Mouse (Mus musculus) G1E-ER4 (cell line): ENCODE measurements around the gene Nsg2. TPM values are rescaled to one million over a fixed set of nuclear protein-coding genes. Genes with fewer than 3 reads are reported as not detected.

ENCODE experiments used
- GATA1 ChIP-seq: IDR thresholded peaks from one replicate; pipeline ENCODE4 v1.8.0; 2012; ENCODE audit warnings: low read length, inconsistent platforms
- polyA plus RNA-seq: library from polyadenylated mRNA; stranded (reverse); fragments of >175 nt; gene quantifications from 2 replicates; pipeline ENCODE4 v1.2.3, GENCODE M21; 2012

Gene Nsg2
- polyA plus RNA-seq, 1 experiment = not detected

DNA sequence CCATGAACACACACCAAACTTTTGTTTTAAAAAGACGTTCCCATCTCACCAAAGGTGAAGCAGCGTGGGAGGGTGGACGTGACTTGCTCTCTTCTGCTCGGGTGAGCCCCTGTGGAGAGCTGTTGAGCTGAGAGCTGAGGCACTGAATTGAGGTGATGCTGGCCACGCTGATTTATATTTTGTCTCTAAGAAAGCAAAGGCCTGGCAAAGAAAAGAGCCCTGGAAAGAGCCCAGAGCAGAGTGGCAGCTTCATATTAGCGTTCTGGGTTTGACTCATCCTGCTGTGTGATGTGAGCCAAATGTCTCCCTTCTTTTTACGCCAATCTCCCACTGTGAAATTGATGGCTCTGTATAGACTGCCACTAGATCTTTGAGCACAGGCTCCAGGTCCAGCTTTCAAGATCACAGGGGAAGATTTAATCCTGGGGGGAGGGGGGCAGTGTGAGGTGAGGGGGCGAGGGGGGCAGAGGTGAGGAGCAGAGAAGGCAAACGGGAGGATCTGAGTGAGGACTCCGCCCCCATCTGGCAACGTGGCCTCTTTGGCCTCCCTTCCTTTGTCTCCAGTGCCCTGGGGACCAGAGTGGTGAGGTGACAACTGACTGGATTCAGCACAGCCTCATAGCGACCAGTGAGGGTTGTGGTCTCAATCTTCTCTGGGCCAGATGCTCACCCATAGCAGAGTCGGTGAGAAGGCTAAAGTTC is 9.8 kb downstream of the Nsg2 start:
- TF ChIP-seq GATA1 = no peak

DNA sequence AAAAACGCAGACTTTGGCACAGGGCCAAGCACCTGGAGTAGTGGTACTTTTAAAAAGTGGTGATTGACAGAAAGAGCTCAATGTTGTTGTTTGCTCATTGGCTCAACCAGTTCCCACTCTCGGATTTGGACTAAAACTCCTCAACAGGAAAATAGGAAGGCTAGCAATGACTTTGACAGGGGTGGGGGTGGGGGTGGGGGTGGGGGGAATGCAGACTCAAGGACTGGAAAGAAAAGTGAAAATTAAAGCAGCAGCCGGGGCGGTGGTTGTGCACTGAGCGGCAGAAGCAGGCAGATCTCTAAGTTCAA is 10.4 kb downstream of the Nsg2 start:
- TF ChIP-seq GATA1 = no peak

DNA sequence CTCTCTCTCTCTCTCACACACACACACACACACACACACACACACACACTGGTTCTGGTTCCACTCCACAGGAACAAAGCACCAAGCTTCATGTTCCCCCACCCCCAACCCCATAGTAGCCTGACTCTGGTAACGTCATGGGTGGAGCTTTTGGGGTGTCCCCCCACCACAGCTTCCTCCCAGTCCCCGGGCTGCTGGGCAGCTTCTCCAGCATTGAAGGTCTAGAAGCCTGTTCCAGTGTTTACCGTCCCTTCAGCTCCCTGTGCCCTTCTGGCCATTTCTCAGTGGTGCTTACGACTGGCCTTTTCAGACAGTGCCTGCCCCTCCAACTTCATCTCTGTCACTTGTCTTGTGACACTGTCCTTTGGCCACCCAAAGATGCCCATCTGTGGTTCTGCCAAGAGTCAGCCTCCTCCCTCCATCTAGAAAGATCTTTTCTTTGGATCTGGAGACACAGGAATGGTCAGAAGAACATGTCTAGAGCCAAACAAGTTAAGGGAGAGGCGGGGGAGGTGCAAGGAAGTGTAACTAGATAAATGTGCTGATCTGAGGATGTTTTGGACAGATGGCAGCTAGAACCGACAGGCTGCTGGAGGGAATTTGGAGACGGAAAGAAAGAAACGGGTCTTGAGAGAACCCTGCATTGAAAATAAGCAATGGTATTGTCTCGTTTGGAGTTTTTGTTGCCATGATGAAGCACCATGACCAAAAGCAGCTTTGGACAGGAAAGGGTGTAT is 11.8 kb downstream of the Nsg2 start:
- no peak for TF ChIP-seq GATA1

DNA sequence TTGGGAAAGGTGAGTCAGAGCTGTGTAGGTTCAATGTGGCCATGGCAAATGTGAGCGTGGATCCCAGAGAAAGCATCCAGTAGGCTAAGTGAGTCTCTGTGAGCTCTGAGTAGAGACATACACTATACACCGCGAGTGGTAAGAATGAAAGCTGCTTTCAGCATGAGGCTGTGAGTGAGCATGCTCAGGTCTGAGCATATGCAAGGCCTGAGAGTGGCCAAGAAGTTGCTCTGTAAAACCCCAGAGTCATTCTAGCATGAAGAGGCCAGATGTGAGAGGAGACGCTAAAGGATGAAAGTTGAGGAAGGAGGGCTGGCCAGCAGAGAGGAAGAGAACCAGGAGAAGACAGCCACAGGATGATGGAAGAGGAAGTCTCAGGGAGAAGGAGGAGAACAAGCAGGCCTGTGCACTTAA is 12.8 kb downstream of the Nsg2 start:
- no peak for TF ChIP-seq GATA1

DNA sequence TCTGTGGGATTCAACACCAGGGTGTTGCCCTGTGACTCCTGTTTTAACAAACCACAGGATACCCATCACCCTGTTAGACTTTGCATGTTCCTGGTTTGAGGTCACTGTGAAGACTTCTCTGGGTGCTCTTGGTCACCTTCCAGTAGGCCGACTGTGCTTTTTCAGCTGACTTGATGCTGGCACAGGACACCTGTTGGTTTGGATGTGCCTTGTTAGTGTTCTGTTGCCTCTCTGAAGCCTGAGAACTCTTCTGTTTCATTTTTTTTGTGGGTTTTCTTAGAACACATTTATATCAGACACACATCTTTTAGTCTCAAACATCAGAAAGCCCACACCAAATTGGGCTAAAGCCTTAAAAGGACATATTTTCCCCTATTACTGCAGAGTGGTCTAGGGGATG is 13.3 kb downstream of the Nsg2 start:
- no peak for TF ChIP-seq GATA1

DNA sequence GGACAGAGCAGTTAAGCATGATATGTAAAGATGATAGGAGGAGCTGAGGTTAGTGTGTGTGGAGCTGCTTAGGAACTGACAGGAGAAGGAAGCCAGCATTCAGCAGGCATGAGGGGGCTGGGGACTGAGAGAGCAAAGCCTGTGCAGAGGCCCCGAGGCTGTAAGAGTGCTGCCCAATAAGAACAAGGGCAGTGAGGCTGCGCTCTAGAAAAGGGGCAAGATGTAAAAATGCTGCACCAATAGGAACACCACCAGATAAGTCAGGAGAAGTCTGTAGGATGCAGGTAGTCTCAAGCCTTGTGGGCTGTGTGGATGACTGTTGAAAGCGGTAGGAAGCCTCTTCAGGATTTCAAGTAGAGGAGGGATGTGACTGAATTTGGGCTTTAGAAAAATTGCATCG is 17.9 kb downstream of the Nsg2 start:
- TF ChIP-seq GATA1 = no peak

DNA sequence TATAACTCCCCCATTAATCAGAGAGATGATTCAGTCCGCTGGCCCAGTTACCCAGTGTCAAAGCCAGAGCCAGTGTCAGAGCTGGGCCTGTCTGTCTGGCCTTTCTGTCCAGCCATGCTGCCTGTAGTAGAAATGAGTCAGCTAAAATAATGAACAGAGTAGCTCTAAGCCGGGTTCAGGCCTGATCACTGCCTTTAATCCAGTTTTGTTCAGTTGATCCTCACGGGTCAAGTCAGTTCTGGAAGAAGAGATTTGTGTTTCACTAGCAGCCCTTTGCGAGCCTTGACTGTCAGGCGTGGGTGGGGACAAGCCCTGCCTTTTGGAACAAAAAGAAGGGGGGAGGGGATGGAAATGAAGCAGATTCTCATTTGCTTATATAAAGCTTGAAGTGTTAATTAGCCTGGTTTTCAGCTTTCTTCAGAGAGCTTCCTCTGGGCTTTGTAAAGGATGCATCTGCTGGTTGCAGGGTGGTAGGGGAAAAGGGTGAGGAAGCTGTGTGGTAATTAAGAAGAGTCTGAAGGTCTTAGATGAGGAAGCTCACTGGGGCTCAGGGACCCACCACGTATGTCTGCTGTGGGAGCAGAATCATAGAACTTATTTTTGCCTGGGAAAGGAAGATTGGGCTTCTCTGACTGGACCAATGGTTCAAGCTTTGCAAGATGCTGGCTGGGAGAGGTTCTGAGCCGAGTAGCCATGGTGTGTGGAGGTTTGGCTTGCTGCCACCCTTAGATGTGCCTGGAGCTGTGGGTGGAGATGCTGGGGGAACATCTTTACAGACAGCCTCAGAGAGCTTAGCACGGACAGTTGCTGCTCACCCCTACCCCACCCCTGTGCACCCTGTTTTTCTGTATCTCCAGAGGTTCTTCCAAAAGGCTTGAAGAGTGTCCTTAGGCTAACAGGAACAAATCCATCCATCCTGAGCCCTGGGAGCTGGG is 20.0 kb downstream of the Nsg2 start:
- no peak for TF ChIP-seq GATA1

DNA sequence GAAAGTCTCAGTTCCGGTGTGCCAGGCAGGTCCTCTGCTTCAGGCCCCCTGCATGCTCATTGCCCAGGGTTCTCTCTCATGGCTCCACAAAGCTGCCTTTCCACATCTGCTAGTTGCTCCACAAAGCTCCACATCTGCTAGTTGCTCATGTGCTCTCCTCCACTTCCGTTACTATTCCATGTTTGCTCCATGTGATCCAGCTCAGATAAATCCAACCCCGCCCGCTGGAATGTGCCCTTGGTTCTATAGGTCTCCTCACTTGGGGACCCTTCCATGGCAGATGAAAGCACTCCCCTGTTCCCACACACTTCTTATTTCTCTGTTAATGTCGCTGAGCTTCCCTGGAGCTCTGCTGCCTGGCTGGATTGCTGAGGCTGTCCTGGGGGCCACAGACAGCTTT is 26.4 kb downstream of the Nsg2 start:
- no peak for TF ChIP-seq GATA1

DNA sequence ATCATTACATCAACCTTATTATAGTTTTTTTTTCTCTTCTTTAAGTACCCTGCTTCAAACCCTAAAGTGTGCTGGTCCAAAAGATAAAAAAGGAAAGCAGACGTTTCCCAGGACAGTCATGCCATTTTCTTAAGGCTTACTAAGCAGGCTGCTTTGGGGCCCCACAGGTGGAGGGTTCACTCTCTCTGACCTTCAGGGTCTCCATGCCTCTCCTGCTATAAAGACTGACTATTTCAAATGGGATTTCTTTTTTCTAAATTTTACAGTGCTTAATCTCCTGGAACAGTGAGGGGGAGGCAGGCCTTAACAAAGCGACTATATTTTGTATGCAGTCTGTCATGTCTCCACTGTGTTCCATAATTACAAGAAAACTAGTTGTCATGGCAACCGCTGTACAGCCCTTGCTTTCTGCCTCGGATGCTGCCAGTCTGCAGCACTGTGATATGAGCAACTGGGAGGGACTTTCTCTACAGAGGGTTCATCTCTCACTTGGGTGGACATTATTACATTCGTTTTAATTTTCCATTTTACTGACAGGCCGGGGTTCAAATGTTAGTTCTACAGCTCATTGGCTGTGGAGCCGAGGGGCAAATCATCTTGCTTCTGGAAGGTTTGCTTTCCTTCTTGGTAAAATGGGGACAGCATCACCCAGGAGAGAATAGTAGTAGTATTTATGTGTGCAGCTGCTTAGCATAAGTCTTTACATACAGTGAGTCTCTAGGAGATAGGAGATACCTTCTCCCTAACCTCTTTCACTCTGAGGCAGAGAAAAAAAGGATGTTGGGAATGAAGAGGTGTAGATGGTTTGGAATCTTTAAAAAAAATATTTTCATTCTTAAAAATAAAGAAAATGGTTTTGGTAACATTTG is 27.4 kb downstream of the Nsg2 start:
- no peak for TF ChIP-seq GATA1

DNA sequence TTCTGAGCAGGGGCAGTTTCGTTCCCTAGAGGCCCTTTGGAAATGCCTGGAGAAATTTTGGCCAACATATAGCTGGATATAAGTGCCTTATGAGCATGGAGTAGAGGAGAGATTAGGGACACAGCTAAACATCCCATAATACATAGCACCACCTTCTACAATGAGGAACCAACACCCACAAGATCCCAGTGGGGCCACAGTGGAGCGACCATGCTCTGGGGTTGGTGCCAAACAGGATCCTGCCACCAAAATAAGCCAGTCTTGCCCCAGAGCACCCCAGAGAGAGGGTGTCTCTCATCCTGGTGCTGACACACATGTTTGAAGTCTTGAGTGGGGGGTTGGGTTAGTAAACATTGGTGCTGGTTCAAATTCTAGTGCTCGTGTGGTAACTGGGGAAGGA is 28.3 kb downstream of the Nsg2 start:
- no peak for TF ChIP-seq GATA1

DNA sequence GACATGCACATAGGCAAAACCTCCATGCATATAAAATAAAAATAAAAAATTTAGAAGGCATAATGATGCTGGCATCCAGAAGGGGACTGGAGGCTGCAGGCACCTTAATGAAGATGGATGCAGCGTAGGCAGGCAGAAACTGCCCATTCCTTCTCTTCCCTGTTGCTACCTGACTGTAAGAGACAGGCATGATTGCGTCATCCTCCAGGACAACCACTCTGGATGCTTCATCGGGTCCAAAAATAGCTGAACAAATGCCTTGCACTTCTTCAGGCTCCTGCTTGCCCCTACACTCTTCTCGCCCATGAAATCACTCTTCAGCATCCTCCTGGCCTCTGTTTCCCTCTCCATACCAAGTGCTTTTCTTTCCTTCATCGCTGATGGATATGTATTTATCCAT is 29.1 kb downstream of the Nsg2 start:
- TF ChIP-seq GATA1 = no peak

DNA sequence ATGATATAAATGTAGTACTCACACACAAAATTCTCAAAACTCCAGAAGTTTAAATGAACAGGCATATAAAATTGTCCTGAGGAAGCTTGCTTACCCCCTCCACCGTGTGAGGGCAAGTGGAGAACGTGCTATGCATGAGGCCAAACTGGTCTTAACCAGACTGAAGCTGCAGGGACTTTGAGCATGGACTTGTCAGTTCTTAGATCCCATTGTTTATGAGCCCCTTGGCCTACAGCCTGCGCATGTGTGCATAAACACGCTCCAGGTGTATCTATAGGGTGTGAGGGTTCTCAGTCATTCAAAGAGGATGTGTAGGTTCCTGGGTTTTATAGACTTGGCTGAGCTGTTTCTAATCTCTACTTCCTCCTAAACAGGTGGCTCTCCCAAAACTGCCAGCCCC is 31.1 kb downstream of the Nsg2 start:
- TF ChIP-seq GATA1 = no peak

DNA sequence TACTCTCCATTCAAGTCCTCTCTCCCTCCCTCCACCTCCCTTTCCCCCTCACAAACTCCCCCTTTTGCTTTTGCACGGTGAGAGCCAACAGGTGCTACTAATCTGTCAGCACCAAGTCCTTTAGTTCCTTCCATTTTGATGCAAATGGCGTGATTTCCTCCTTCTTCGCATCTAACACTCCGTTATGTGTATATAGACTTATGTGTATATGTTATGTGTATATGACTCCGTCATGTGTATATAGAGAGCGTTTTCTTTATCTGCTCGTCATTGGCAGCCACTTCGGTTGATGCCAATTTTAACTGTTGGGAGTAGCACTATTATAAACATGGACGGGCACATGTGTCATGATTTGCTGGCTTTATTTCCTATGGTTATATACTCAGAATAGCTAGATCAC is 31.8 kb downstream of the Nsg2 start:
- no peak for TF ChIP-seq GATA1

DNA sequence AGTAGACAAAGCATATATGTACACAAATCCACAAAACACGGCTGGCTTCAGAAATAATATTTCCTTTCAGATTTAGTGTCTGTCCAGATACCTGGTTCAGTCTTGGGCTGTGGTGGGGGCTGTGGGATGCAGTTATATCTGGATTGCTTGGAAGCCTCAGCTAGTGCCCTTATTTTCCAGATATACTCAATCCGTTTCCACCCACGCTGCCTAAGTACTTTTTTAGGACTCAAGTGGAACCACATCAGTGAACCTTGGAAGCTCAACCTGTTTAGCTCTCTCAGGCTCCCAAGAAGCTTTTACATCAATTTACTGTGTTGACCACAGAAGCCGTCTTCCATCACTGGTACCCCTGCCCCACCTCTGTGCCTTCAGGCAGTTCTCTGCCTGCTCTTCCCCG is 35.6 kb downstream of the Nsg2 start:
- TF ChIP-seq GATA1 = no peak

DNA sequence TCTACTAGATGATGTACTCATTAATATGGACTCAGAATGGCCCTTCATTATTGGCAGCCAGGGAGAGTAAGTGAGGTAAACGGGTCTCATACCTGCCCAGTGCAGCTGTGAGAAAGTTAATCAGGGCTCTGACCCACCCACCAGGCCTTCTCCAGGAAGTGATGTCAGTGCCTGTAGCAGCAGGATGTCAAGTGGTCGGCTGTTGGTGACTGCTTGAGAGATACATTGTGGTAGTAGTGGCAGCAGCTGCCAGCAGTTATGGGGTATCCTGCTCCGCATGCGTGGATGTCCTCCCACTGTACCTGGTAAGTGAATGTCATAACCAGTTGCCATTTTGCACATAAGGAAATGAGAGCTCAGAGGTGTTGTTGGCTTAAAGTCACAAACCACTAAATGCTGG is 39.4 kb downstream of the Nsg2 start:
- TF ChIP-seq GATA1 = no peak
